Mouse (Mus musculus) heart, postnatal 0 days (tissue): Measurements from ENCODE around the gene Aftph.
"Not testable (repeated sequence)": the region's sequence is repeated elsewhere in the genome, so short reads cannot be mapped to it uniquely, and the experiment has no call there.

ENCODE experiments used
- CTCF ChIP-seq: IDR thresholded peaks from 2 replicates; pipeline ENCODE4 v1.5.1; 2016; ENCODE audit warnings: antibody characterized with exemption, control low read depth, low read depth
- EP300 ChIP-seq: IDR thresholded peaks from 2 replicates; pipeline ENCODE4 v1.6.1; 2016; ENCODE audit warnings: antibody characterized with exemption, low read depth

DNA sequence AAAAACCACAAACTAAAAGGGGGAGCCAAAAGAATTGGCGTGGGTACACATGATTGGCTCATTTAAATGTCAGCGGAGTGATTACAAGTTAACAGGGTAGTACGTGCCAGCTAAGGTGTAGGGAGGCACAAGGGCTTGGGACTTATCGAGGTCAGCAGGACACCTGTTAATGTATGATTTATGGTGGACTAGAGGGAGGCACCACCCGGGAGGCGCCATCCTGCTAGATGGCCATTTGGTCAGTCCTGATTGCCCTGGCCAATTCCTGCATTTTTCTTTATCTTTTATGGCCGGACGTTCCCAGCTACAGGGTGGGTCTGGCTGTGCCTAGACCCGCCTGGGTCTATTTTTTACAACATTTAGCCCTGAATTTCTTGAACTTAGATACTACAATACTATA is 30.4 kb upstream of the Aftph start:
- TF ChIP-seq CTCF, EP300: not testable (repeated sequence)
